21 mouse cellular contexts compared by ENCODE assay signal in genomic region chr17:35237504-35237903, GRCm38 (mm10). TPM values are rescaled to one million over a fixed set of nuclear protein-coding genes. Genes with fewer than 3 reads are reported as not detected.
DNase-seq lines count a peak whose midpoint lies in the region; ATAC-seq and TF ChIP-seq lines count a peak whose summit lies in the region.
"Had no signal": no experiment of that assay in that cellular context is flagged by ENCODE, and none has a peak within 500 bp of the region (broad histone marks: within the 10 kb centered on the region; RNA-seq: fewer than 3 reads in every experiment).

No protein-coding gene starts in this region.

- H3K27ac ChIP-seq in heart, embryonic 13.5 days (replicated peaks): no peak overlapping the region
- no peak overlapping the region for H3K27ac ChIP-seq in cortical plate, adult 2 months (ENCODE audit: insufficient read depth, low read length)
- no peak overlapping the region for H3K27ac ChIP-seq in midbrain, embryonic 15.5 days
- H3K27ac ChIP-seq: embryonic facial prominence, embryonic 15.5 days had no signal

- no peak for TF ChIP-seq CTCF in cortical plate, adult 2 months (IDR thresholded peaks at IDR 0.05; ENCODE audit: extremely low read depth, insufficient read depth, low read length)

- WGBS in heart, embryonic 13.5 days: 79% methylated on average over 12 of the region's 12 CpGs
- 89% methylated on average over 12 of the region's 12 CpGs for WGBS in midbrain, embryonic 15.5 days

- TF ChIP-seq POLR2A in cortical plate, adult 2 months (IDR thresholded peaks at IDR 0.05; ENCODE audit: extremely low read depth, insufficient read depth, low read length): no peak

- H3K4me1 ChIP-seq in heart, embryonic 13.5 days: peaks cover 42% of the 10 kb centered on the region
- H3K4me1 ChIP-seq in cortical plate, adult 2 months (ENCODE audit: control insufficient read depth, insufficient read depth, low read length): peaks cover 6% of the 10 kb centered on the region; the same call in 1 of the 2 replicates
- H3K4me1 ChIP-seq in midbrain, embryonic 15.5 days: peaks cover 40% of the 10 kb centered on the region

- H3K4me3 ChIP-seq in heart, embryonic 13.5 days: no peak overlapping the region
- peak overlapping the region; percentile 50 for H3K4me3 ChIP-seq in cortical plate, adult 2 months (ENCODE audit: insufficient read depth, low read length)
- H3K4me3 ChIP-seq in midbrain, embryonic 15.5 days: peak overlapping the region; percentile 56; the same call in 1 of the 2 replicates
- H3K4me3 ChIP-seq: embryonic facial prominence, embryonic 15.5 days had no signal

- no peak for ATAC-seq in heart, embryonic 13.5 days (ENCODE audit: extremely low read depth, insufficient number of reproducible peaks, low FRiP score, low TSS enrichment)
- no peak for ATAC-seq in midbrain, embryonic 15.5 days (replicated peaks)
- ATAC-seq in granulocyte monocyte progenitor cell, adult 5-6 weeks (replicated peaks; ENCODE audit: poor library complexity, severe bottlenecking): no peak

- H3K9me3 ChIP-seq in heart, embryonic 13.5 days: no peaks in the 10 kb centered on the region
- H3K9me3 ChIP-seq in midbrain, embryonic 15.5 days: no peaks in the 10 kb centered on the region
- H3K9me3 ChIP-seq: embryonic facial prominence, embryonic 15.5 days; forebrain, embryonic 10.5 days had no signal

- H3K9ac ChIP-seq in heart, embryonic 13.5 days: 0 out of 2 replicates have a peak overlapping the region, but pooled peaks have one; percentile 45
- H3K9ac ChIP-seq in midbrain, embryonic 15.5 days: no peak overlapping the region
- H3K9ac ChIP-seq: embryonic facial prominence, embryonic 15.5 days had no signal

- DNase-seq in cerebellum, adult 11-12 months: peak; percentile 64
- DNase-seq in cerebellum, adult 9-11 months: no peak
- DNase-seq in heart, postnatal 25 days (ENCODE audit: low spot score): no peak
- DNase-seq in thymus, adult 18-20 months: no peak
- DNase-seq: kidney, adult 9 months; kidney, postnatal 36 days; liver; lung, adult 2 months; lung, postnatal 36 days had no signal

- H3K36me3 ChIP-seq in heart, embryonic 13.5 days: peaks cover 14% of the 10 kb centered on the region
- no peaks in the 10 kb centered on the region for H3K36me3 ChIP-seq in midbrain, embryonic 15.5 days (replicated peaks)

- intact Hi-C loops in heart, postnatal 25 days (cut with DNase I): loop anchor here (5.0 to 10.0 kb wide), 3 partner anchors 115 to 235 kb away; partner anchors contain the start of genes Csnk2b, Gpank1, Sapcd1 and Vars

- H3K4me2 ChIP-seq in heart, embryonic 13.5 days: no peak overlapping the region
- H3K4me2 ChIP-seq in midbrain, embryonic 15.5 days: peak overlapping the region; percentile 97
- H3K4me2 ChIP-seq: embryonic facial prominence, embryonic 15.5 days had no signal

- H3K27me3 ChIP-seq in heart, embryonic 13.5 days (replicated peaks): no peaks in the 10 kb centered on the region
- H3K27me3 ChIP-seq in midbrain, embryonic 15.5 days (replicated peaks): no peaks in the 10 kb centered on the region
- H3K27me3 ChIP-seq: embryonic facial prominence, embryonic 15.5 days had no signal

RNA-seq across cellular contexts. Expression of gene Nfkbil1, which starts 1.9 kb away (rescaled TPM):
- polyA plus RNA-seq in heart, embryonic 13.5 days (2015; fragmentation: Nextera tagmentation; extraction: Ambion mirVana): 7.6 and 8.1 TPM in 2 replicates
- 1 to 10 TPM; 8.2 to 8.7 TPM for total RNA-seq in heart, postnatal 25 days (2021)
- 12.2 and 13.8 TPM in 2 replicates for polyA plus RNA-seq in cortical plate, adult 2 months (2012; rRNA removed)
- 11.7 and 11.8 TPM in 2 replicates for polyA plus RNA-seq in midbrain, embryonic 15.5 days (2015; fragmentation: Nextera tagmentation; extraction: Ambion mirVana)
- total RNA-seq in granulocyte monocyte progenitor cell, adult 5-6 weeks (2014; fragmentation: Nextera tagmentation): 4.5 and 5.2 TPM in 2 replicates
- total RNA-seq in granulocyte monocyte progenitor cell, adult 5-6 weeks (2017): 5.3 and 5.9 TPM in 2 replicates

RNA-seq across cellular contexts. Expression of gene Ddx39b, which starts 4.0 kb away (rescaled TPM):
- polyA plus RNA-seq in heart, embryonic 13.5 days (2015; fragmentation: Nextera tagmentation; extraction: Ambion mirVana): 279 TPM in 2 replicates
- total RNA-seq in heart, postnatal 25 days (2021): 10 to 100 TPM; 89.2 to 99.4 TPM
- polyA plus RNA-seq in cortical plate, adult 2 months (2012; rRNA removed): 382 and 400 TPM in 2 replicates
- 379 and 391 TPM in 2 replicates for polyA plus RNA-seq in midbrain, embryonic 15.5 days (2015; fragmentation: Nextera tagmentation; extraction: Ambion mirVana)
- total RNA-seq in granulocyte monocyte progenitor cell, adult 5-6 weeks (2014; fragmentation: Nextera tagmentation): 411 and 417 TPM in 2 replicates
- total RNA-seq in granulocyte monocyte progenitor cell, adult 5-6 weeks (2017): 175 and 187 TPM in 2 replicates

RNA-seq across cellular contexts. Expression of gene Atp6v1g2, which starts 4.0 kb away (rescaled TPM):
- 10.6 and 10.7 TPM in 2 replicates for polyA plus RNA-seq in heart, embryonic 13.5 days (2015; fragmentation: Nextera tagmentation; extraction: Ambion mirVana)
- total RNA-seq in heart, postnatal 25 days (2021): 1 to 10 TPM; 2.5 to 2.8 TPM
- 765 and 777 TPM in 2 replicates for polyA plus RNA-seq in cortical plate, adult 2 months (2012; rRNA removed)
- polyA plus RNA-seq in midbrain, embryonic 15.5 days (2015; fragmentation: Nextera tagmentation; extraction: Ambion mirVana): 94.4 and 100 TPM in 2 replicates
- 10.0 and 11.7 TPM in 2 replicates for total RNA-seq in granulocyte monocyte progenitor cell, adult 5-6 weeks (2014; fragmentation: Nextera tagmentation)
- 2.0 and 3.9 TPM in 2 replicates for total RNA-seq in granulocyte monocyte progenitor cell, adult 5-6 weeks (2017)

RNA-seq across cellular contexts. Expression of gene Gm16181, which starts 16.9 kb away (rescaled TPM):
- polyA plus RNA-seq in heart, embryonic 13.5 days (2015; fragmentation: Nextera tagmentation; extraction: Ambion mirVana): not detected in 2 replicates
- total RNA-seq in heart, postnatal 25 days (2021): under 1 TPM; 0.50 to 0.65 TPM
- polyA plus RNA-seq in cortical plate, adult 2 months (2012; rRNA removed): not detected in 2 replicates
- polyA plus RNA-seq in midbrain, embryonic 15.5 days (2015; fragmentation: Nextera tagmentation; extraction: Ambion mirVana): 1.6 TPM in 1 of 2 replicates, not detected in the other
- not detected in 2 replicates for total RNA-seq in granulocyte monocyte progenitor cell, adult 5-6 weeks (2014; fragmentation: Nextera tagmentation)
- 0.82 TPM in 1 of 2 replicates, not detected in the other for total RNA-seq in granulocyte monocyte progenitor cell, adult 5-6 weeks (2017)
- total RNA-seq: common myeloid progenitor, adult 5-6 weeks; layer of hippocampus, postnatal 25 days; left cerebral cortex, postnatal 36 days; MEL; neutrophil, adult 5-6 weeks had no signal
- polyA plus RNA-seq: forebrain, embryonic 10.5 days; small intestine, adult 2 months had no signal

RNA-seq across cellular contexts. Expression of gene H2-D1, which starts 25.0 kb away (rescaled TPM):
- 43.4 and 48.6 TPM in 2 replicates for polyA plus RNA-seq in heart, embryonic 13.5 days (2015; fragmentation: Nextera tagmentation; extraction: Ambion mirVana)
- 10 to 100 TPM; 84.3 to 89.6 TPM for total RNA-seq in heart, postnatal 25 days (2021)
- 64.1 and 72.6 TPM in 2 replicates for polyA plus RNA-seq in cortical plate, adult 2 months (2012; rRNA removed)
- polyA plus RNA-seq in midbrain, embryonic 15.5 days (2015; fragmentation: Nextera tagmentation; extraction: Ambion mirVana): 93.4 and 105 TPM in 2 replicates
- 275 and 369 TPM in 2 replicates for total RNA-seq in granulocyte monocyte progenitor cell, adult 5-6 weeks (2014; fragmentation: Nextera tagmentation)
- total RNA-seq in granulocyte monocyte progenitor cell, adult 5-6 weeks (2017): 399 and 416 TPM in 2 replicates
